Mouse (Mus musculus): ENCODE measurements at regions not wholly inside any gene's neighbourhood (a gene's known extent, or its start where the extent isn't known, plus 50 kb on each side); places are given as distances from the start of the nearest gene placed in this dataset.

DNA sequence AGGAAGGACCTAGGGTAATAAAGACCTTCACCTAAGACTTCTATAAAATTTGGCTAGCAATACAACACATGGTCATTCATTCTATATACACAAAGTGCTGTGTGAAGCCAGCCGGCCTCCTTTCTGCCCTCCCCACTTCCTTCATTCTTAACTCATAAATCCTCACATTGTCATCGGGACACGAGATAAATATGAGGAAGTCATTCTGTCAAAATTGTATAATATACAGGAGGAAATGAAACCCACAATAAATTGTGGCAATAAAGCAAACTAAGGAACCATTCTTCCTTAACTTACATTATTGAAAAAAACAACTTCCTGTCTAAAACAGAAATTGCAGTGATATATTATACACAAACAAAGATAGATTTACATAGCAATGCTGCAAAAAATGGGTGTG lies 275.9 kb upstream of the Trib2 start:
- H3K27ac ChIP-seq (replicated peaks; ENCODE audit: low read depth, low read length): no peak overlapping the region
- H3K4me3 ChIP-seq (ENCODE audit: insufficient read depth, low read depth, low read length): no peak overlapping the region
- peaks cover 3% of the 10 kb centered on the region; the same call in 1 of the 2 replicates for H3K4me1 ChIP-seq (ENCODE audit: control insufficient read depth, insufficient read depth, insufficient read length, low read length)

DNA sequence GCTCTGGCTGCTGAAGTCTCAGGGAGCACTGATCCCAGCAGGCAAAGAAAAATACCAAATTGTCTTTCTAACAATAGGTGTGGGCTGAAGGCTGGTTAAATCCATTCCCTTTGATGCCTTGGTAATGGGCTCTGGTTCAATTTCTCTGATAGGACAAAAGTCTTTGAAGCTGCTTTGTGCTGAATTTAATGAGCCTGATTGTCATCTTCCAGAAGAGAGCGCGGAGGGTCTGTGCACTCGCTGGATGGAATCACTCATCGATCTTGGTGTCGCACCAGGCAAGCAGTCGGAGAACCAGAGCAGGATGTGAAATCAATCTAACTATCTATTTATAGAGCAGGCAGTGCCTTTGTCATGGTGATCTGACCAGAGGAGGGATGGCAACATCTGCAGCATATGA lies 274.6 kb upstream of the Trib2 start:
- H3K4me1 ChIP-seq (ENCODE audit: control insufficient read depth, insufficient read depth, insufficient read length, low read length): peaks cover 3% of the 10 kb centered on the region; the same call in 1 of the 2 replicates
- no peak overlapping the region for H3K4me3 ChIP-seq (ENCODE audit: insufficient read depth, low read depth, low read length)
- H3K27ac ChIP-seq (replicated peaks; ENCODE audit: low read depth, low read length): no peak overlapping the region

DNA sequence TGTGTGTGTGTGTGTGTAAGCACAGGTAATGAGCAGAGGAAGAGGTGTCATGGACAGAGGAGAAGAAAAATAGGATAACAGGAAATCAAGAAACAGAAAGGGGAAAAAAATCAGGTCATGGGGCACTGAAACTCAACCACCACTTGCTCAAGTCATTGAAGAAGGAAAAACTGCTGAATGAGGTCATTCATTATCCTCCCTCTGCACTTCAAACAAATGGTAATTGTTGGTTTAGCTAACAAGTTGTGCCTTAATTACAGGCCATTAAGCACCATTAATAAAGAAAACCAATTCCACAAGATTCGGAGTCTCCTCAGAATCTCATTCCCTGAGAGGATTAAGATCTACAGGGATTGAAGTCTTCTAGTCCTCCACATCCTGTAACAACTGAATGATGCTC lies 266.5 kb upstream of the Trib2 start:
- no peaks in the 10 kb centered on the region for H3K4me1 ChIP-seq (ENCODE audit: control insufficient read depth, insufficient read depth, insufficient read length, low read length)
- H3K27ac ChIP-seq (replicated peaks; ENCODE audit: low read depth, low read length): no peak overlapping the region
- no peak overlapping the region for H3K4me3 ChIP-seq (ENCODE audit: insufficient read depth, low read depth, low read length)

DNA sequence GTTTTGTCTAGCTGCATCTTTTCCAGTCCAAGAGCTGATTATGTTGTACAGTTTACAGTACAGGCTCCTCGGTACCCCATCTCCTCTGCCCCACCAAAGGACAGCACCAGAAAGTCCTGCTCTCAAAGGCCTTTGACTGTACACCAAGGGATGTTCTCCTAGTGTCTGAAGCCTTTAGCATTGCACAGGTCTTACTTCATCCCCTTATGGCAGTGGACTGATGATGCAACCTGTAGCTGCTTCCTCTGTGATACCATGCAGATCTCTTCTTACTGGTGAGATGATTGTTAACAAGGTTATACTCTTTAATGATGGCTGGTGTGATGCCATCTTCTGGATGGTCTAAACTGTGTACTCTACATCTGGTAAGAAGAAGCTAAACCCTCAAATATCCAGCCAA lies 260.5 kb upstream of the Trib2 start:
- no peak overlapping the region for H3K4me3 ChIP-seq (ENCODE audit: insufficient read depth, low read depth, low read length)
- H3K27ac ChIP-seq (replicated peaks; ENCODE audit: low read depth, low read length): no peak overlapping the region
- no peaks in the 10 kb centered on the region for H3K4me1 ChIP-seq (ENCODE audit: control insufficient read depth, insufficient read depth, insufficient read length, low read length)

DNA sequence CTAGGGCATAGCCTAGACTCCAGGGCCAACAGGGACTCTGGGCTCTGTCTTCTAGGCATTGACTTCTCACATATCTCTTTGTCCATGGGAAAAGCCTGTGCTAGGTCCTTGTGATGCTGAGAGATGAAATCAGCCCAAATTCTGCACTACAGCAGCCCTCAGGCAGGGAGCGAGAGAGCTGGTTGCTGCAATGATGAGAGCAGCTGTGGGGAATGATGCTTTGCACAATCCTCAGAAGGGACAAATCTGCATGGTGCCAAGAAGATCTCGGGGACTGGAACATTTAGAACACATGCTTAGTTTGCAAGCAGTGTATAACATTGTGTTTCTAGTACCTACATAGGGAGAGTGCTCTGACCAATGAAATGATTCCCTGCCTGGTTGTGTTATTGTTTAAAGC lies 259.2 kb upstream of the Trib2 start:
- no peak overlapping the region for H3K4me3 ChIP-seq (ENCODE audit: insufficient read depth, low read depth, low read length)
- H3K27ac ChIP-seq (replicated peaks; ENCODE audit: low read depth, low read length): no peak overlapping the region
- no peaks in the 10 kb centered on the region for H3K4me1 ChIP-seq (ENCODE audit: control insufficient read depth, insufficient read depth, insufficient read length, low read length)

DNA sequence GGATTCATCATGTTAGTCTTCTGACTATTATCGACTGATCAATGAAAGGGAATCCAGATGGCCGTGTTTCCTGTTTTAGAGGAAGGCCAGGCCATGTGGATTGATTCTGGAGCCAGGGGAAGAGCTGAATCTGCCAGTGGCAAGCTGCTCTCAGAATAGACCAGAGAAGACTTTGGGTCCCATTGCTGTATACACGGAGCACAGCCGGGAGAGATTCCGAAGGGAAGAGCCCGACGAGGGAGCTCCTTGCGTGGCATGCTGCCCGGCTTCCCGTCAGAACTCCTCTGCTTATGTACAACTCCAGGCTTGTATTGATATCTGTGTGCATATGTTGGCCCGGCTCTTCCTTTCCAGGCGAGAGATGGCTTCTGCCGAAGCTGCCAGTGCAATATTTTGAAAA lies 252.2 kb upstream of the Trib2 start:
- no peak overlapping the region for H3K4me3 ChIP-seq (ENCODE audit: insufficient read depth, low read depth, low read length)
- no peak overlapping the region for H3K27ac ChIP-seq (replicated peaks; ENCODE audit: low read depth, low read length)
- H3K4me1 ChIP-seq (ENCODE audit: control insufficient read depth, insufficient read depth, insufficient read length, low read length): no peaks in the 10 kb centered on the region

DNA sequence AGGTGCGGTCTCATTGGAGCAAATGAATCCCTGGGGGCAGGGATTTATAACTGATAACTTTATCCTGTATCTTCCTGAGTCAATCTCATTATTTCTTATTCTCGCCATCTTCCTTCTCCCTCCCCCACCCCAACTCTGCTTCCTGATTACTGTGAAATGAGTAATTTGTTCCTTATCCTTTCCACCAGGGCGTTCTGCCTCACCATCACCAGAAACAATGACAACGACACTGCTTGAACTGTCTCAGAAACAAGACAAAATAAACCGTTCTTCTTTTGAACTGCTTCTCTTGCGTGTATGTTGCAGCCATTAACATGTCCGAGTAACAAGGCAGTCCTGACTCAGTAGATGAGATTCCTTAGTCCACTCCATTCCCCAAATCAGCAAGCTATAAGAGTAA lies 246.0 kb upstream of the Trib2 start:
- no peak overlapping the region for H3K27ac ChIP-seq (replicated peaks; ENCODE audit: low read depth, low read length)
- no peaks in the 10 kb centered on the region for H3K4me1 ChIP-seq (ENCODE audit: control insufficient read depth, insufficient read depth, insufficient read length, low read length)
- no peak overlapping the region for H3K4me3 ChIP-seq (ENCODE audit: insufficient read depth, low read depth, low read length)

DNA sequence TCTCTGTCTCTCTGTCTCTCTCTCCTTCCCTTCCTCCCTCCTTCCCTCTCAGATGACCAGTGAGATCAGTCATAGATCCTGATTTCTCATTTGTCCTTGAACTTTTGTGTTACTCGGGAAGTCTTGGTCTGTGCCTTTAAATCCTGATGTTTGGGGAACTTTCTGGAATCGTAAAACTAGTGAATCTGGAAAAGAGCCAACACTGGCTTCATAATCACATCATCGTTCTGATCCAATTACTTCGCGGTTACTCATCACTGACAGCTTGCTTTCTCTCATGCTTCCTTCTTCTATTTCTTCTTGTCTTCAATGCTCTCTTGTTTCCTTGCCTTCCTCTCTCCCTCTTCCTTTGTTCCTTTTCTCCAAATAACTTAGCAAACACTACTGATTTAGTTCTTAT lies 243.7 kb upstream of the Trib2 start:
- H3K27ac ChIP-seq (replicated peaks; ENCODE audit: low read depth, low read length): no peak overlapping the region
- H3K4me1 ChIP-seq (ENCODE audit: control insufficient read depth, insufficient read depth, insufficient read length, low read length): no peaks in the 10 kb centered on the region
- H3K4me3 ChIP-seq (ENCODE audit: insufficient read depth, low read depth, low read length): no peak overlapping the region

DNA sequence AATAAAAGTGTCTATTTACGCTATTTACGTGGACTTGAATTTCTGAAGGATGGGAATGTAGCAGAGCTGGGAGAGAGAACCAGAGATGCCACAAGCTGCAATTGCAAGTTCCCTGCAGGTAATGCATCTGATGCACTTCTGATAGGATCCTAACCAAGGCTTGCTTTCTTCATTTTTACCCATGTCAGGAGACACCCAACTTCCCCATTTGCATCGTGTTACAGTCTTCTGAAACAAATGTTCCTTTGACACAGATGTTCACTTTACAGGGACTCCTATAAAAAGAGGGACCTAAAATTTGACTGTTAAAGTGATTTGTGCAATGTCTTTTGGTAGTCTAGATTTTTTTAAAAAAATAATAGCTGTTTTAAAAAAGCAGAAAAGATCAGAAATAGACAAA lies 241.5 kb upstream of the Trib2 start:
- H3K27ac ChIP-seq (replicated peaks; ENCODE audit: low read depth, low read length): no peak overlapping the region

DNA sequence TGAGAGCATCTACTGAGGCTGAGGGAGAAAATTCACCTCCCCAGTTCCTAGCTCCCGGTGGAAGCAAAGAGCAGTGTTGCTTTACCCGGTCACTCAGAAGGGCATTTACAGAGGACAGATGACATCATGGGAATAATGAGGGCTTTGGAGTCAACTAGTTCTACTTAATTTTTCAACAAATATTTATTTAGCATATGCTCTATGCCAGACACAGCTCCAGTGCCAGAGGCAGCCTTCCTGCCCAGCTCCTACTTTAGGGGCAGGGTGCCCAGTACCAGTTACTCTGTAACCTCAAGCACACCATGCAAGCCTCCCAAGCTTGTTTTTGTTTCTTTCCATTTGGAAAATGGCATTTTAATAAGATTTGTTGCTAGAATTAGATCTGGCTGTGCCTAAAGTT lies 240.1 kb upstream of the Trib2 start:
- Histone ChIP-seq H3K4me3 (ENCODE audit: insufficient read depth, low read depth, low read length) (no peak overlapping the region), H3K27ac (replicated peaks; ENCODE audit: low read depth, low read length) (no peak overlapping the region), H3K4me1 (ENCODE audit: control insufficient read depth, insufficient read depth, insufficient read length, low read length) (no peaks in the 10 kb centered on the region)

More for the DNA sequence above, 241.5 kb upstream of the Trib2 start:
- Histone ChIP-seq H3K4me1 (ENCODE audit: control insufficient read depth, insufficient read depth, insufficient read length, low read length) (no peaks in the 10 kb centered on the region), H3K4me3 (ENCODE audit: insufficient read depth, low read depth, low read length) (no peak overlapping the region)

DNA sequence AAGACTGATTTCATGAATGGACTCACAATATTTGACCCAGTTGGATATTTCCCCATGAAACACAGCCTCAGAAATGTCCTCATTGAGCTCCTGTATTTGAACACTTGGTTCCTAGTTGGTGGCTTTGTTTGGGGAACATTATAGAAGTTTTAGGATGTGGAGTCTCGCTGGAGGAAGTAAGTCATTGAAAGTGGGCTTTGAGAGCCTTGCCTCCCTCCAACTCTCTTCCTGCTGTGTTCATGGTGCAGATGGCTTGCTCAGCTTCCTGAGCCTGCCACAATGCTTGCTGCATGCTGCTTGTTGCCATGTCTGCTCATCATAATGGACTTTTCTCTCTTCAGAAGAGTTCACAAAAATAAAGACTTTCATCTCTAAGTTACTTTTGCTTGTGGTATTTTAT lies 239.5 kb upstream of the Trib2 start:
- Histone ChIP-seq H3K4me1 (ENCODE audit: control insufficient read depth, insufficient read depth, insufficient read length, low read length) (no peaks in the 10 kb centered on the region), H3K27ac (replicated peaks; ENCODE audit: low read depth, low read length) (no peak overlapping the region), H3K4me3 (ENCODE audit: insufficient read depth, low read depth, low read length) (no peak overlapping the region)

DNA sequence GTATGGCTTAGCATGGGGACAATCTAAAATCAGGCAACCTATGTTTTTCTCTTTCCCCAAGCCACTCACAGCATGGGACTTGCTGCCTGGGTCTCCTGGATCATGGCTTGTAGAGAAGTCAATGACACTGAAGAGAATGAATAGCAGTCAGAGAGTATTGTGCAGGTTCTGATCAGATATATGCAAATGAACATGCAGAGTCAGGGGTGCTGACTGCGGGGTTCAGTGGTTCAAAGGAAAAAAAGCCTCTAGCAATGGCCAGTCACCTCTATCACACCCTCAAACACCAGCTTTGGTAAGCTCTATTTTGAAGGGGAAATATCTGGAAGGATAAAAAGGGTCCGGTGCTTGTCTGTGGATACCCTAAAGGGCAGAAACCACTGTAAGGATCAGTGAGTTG lies 237.9 kb upstream of the Trib2 start:
- no peaks in the 10 kb centered on the region for H3K4me1 ChIP-seq (ENCODE audit: control insufficient read depth, insufficient read depth, insufficient read length, low read length)
- no peak overlapping the region for H3K4me3 ChIP-seq (ENCODE audit: insufficient read depth, low read depth, low read length)
- no peak overlapping the region for H3K27ac ChIP-seq (replicated peaks; ENCODE audit: low read depth, low read length)

DNA sequence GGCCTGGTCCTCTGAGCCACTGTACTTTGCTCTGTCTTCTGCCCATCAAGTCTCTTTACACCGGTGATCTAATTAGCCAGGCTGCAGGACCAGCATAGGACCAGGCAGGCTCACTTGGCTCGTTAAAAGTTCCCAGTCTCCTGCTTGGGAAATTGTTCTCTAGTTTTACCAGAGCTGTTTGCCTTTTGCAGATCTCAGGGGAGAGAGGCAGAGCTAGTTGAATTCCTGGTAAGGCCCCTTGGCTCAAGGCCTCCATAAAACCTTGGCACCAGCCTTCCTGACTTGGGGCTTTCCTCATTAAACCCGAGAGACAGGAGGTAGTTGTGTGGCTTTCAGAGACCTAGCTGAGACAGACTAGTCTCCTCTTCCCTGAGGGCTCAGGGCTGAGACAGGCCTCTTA lies 237.0 kb upstream of the Trib2 start:
- H3K27ac ChIP-seq (replicated peaks; ENCODE audit: low read depth, low read length): no peak overlapping the region
- H3K4me3 ChIP-seq (ENCODE audit: insufficient read depth, low read depth, low read length): no peak overlapping the region
- no peaks in the 10 kb centered on the region for H3K4me1 ChIP-seq (ENCODE audit: control insufficient read depth, insufficient read depth, insufficient read length, low read length)

DNA sequence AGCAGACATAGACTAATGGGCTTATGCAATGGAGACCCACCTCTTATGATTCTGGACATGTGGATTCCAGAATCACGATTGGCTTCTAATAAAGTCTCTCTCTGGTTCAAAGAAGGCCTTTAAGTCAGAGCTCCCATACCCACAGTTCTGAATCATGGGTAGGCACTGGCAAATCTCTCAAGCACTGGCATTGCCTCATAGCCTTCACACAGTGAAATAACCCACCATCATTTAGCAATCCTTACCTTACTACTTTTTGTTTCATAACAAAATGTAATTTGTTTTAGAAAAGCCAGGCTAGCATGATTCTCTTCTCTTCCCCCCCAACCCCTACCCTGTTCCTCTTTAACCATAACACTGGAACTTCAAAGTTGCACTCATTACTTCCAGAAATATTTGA lies 236.3 kb upstream of the Trib2 start:
- Histone ChIP-seq H3K4me1 (ENCODE audit: control insufficient read depth, insufficient read depth, insufficient read length, low read length) (no peaks in the 10 kb centered on the region), H3K27ac (replicated peaks; ENCODE audit: low read depth, low read length) (no peak overlapping the region), H3K4me3 (ENCODE audit: insufficient read depth, low read depth, low read length) (no peak overlapping the region)

DNA sequence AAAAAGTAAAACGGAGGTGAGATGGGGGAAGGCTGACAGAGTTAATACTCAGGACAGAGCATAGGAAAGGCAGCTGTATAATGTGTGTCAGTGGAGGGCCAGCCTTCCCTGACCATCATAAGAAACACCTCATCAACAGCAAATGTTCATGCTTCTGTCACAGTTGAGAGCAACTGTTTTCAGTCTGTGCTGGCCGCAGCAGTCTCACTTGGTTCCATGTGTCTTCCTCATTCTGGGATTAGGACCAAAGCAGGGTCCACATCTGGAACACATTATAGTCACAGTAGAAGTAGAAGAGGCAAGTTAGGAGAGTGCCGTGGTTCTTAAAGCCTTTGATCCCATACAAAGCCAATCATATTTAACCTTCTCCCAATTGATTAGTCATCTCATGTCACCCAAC lies 235.6 kb upstream of the Trib2 start:
- Histone ChIP-seq H3K4me1 (ENCODE audit: control insufficient read depth, insufficient read depth, insufficient read length, low read length) (no peaks in the 10 kb centered on the region), H3K4me3 (ENCODE audit: insufficient read depth, low read depth, low read length) (no peak overlapping the region), H3K27ac (replicated peaks; ENCODE audit: low read depth, low read length) (no peak overlapping the region)

DNA sequence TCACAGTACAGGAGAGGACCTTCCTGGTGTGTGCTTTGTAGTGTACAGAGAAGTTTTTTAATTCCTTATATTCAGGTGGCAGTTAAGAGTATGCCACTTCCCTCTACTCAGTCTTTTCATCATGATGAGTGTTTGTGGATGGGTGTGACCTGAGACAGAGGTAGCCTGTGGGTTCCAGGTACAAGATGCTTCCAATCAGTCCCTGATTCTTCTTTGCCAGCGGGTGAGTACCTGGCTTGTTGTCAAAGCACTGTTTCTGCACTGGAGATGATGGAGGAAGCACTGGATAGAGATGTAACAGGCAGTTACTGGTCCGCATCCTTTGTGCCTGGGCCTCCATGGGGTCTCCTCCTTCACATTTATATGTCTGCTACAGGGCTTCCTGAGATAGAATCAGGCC lies 234.7 kb upstream of the Trib2 start:
- Histone ChIP-seq H3K4me1 (ENCODE audit: control insufficient read depth, insufficient read depth, insufficient read length, low read length) (no peaks in the 10 kb centered on the region), H3K27ac (replicated peaks; ENCODE audit: low read depth, low read length) (no peak overlapping the region), H3K4me3 (ENCODE audit: insufficient read depth, low read depth, low read length) (no peak overlapping the region)

DNA sequence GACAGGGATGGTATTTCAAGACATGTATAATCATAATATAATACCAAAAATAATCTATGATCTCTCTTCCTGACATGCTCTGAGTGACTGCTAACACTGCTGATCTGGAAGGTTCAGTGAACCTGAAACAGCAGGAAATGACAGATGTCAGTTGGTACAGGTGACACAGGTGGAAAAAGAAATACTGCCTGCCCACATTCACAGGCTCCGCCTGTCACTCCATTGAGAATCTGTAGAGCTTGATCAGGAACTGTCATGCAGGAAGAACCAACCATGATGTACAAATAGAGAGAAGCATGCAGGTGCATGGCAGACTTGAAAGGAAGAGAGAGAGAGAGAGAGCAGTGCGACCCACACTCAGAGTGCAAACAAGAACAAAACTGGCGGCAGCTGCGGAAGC lies 232.8 kb upstream of the Trib2 start:
- Histone ChIP-seq H3K4me1 (ENCODE audit: control insufficient read depth, insufficient read depth, insufficient read length, low read length) (no peaks in the 10 kb centered on the region), H3K4me3 (ENCODE audit: insufficient read depth, low read depth, low read length) (no peak overlapping the region), H3K27ac (replicated peaks; ENCODE audit: low read depth, low read length) (no peak overlapping the region)

Data from brown adipose tissue, adult 24 weeks (tissue).